Mouse (Mus musculus) adrenal gland (tissue): ENCODE measurements around the gene Mtm1.

Experiments
- intact Hi-C: fragments of 180-260 bp; cut with DNase I; formaldehyde crosslinking; loops from one replicate; pipeline ENCODE4 v1.15.1; 2025
- long read RNA-seq, 2 experiments: library from polyadenylated mRNA; unstranded; transcript quantifications; one replicate each; pipeline ENCODE4 v2.0.0; 2020; ENCODE audit warnings: borderline replicate concordance in 1 of 2; ENCODE audit not compliant: insufficient replicate concordance in 1 of 2

The Mtm1 gene
- long read RNA-seq, experiment 1, partial matches to known transcripts: 0 of 6 reads
- long read RNA-seq, experiment 1, other reads (novel, unspliced or antisense): 4 of 6 reads
- long read RNA-seq, experiment 2, partial matches to known transcripts: 3 of 5 reads
- long read RNA-seq, experiment 2, other reads (novel, unspliced or antisense): 1 of 5 reads

- intact Hi-C loops: no loop called here
These were observed at the start of gene Mtm1 for GRCm38 (mm10) chrX:71210467-71210866. TSS of gene Mtm1 (plus strand) at chrX:71210767.

- intact Hi-C loops: no loop called here
These were observed 29.0 kb upstream of the Mtm1 start for GRCm38 (mm10) chrX:71181526-71181925.

GRCm38 (mm10) chrX:71183671-71184070, 26.9 kb upstream of the Mtm1 start:
- intact Hi-C loops: no loop called here

GRCm38 (mm10) chrX:71186396-71186795, 24.2 kb upstream of the Mtm1 start:
- intact Hi-C loops: no loop called here

GRCm38 (mm10) chrX:71204776-71205175, 5.8 kb upstream of the Mtm1 start:
- intact Hi-C loops: no loop called here

- intact Hi-C loops: no loop called here
These were observed 4.6 kb upstream of the Mtm1 start for GRCm38 (mm10) chrX:71205821-71206542.

GRCm38 (mm10) chrX:71206595-71206994, 4.0 kb upstream of the Mtm1 start:
- intact Hi-C loops: no loop called here

GRCm38 (mm10) chrX:71212911-71213310, 2.3 kb downstream of the Mtm1 start:
- intact Hi-C loops: no loop called here

- intact Hi-C loops: no loop called here
These were observed 4.0 kb downstream of the Mtm1 start for GRCm38 (mm10) chrX:71214441-71215112.

- intact Hi-C loops: no loop called here
These were observed 4.6 kb downstream of the Mtm1 start for GRCm38 (mm10) chrX:71215113-71215708.

- intact Hi-C loops: no loop called here
These were observed 6.3 kb downstream of the Mtm1 start for GRCm38 (mm10) chrX:71216879-71217278.

GRCm38 (mm10) chrX:71218853-71219252, 8.3 kb downstream of the Mtm1 start:
- intact Hi-C loops: no loop called here

- intact Hi-C loops: loop anchor here (10.0 kb wide), 1 partner anchor 76 kb away; no protein-coding TSS in a partner anchor
These were observed 10.3 kb downstream of the Mtm1 start for GRCm38 (mm10) chrX:71220896-71221295.

- intact Hi-C loops: loop anchor here (10.0 kb wide), 1 partner anchor 78 kb away; no protein-coding TSS in a partner anchor
These were observed 12.3 kb downstream of the Mtm1 start for GRCm38 (mm10) chrX:71222648-71223408.

- intact Hi-C loops: loop anchor here (10.0 kb wide), 1 partner anchor 82 kb away; no protein-coding TSS in a partner anchor
These were observed 16.3 kb downstream of the Mtm1 start for GRCm38 (mm10) chrX:71226881-71227280.

- intact Hi-C loops: loop anchor here (10.0 kb wide), 1 partner anchor 83 kb away; no protein-coding TSS in a partner anchor
These were observed 17.6 kb downstream of the Mtm1 start for GRCm38 (mm10) chrX:71228200-71228599.

GRCm38 (mm10) chrX:71230847-71231246, 20.3 kb downstream of the Mtm1 start:
- intact Hi-C loops: no loop called here

GRCm38 (mm10) chrX:71256422-71256821, 45.9 kb downstream of the Mtm1 start:
- intact Hi-C loops: no loop called here

GRCm38 (mm10) chrX:71260857-71261256, 50.3 kb downstream of the Mtm1 start:
- intact Hi-C loops: no loop called here

GRCm38 (mm10) chrX:71264316-71264715, 53.7 kb downstream of the Mtm1 start:
- intact Hi-C loops: no loop called here

GRCm38 (mm10) chrX:71268972-71269371, 58.4 kb downstream of the Mtm1 start:
- intact Hi-C loops: no loop called here
